Mouse (Mus musculus): Measurements from ENCODE around the gene Vmn2r8. TPM values are rescaled to one million over a fixed set of nuclear protein-coding genes. Genes with fewer than 3 reads are reported as not detected.

Gene Vmn2r8
- not detected in 2 replicates for polyA plus RNA-seq (2012; rRNA removed; ENCODE audit: low replicate concordance)

DNA sequence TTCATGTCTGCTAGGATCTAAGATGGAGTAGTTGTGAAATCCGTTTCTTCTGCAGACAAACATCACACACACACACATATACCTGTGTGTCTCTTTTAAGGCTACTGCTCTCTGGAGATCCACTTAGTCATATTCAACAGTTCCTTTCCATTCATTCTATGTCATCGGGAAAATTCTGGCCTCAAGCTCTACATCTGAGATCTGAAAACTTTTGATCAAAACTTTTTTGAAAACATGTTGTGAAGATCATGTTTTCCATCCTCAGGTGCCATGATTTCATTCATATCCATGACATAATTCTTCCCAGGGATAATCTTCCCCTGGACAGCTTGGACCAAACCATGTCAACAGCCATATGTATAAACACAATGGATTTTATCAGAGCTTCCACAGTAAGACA lies at the start of gene Vmn2r8:
Gene Vmn2r8, minus strand, starts transcription at position 101 of the 400 bp plus-strand sequence.

DNA sequence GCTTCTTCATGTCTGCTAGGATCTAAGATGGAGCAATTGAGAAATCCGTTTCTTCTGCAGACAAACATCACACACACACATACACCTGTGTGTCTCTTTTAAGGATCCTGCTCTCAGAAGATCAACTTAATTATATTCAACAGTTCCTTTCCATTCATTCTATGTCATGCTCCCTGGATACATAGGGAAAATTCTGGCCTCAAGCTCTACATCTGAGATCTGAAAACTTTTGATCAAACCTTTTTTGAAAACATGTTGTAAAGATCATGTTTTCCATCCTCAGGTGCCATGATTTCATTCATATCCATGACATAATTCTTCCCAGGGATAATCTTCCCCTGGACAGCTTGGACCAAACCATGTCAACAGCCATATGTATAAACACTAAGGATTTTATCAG lies 43.9 kb upstream of the Vmn2r8 start, which contains the start of gene Vmn2r9:
Gene Vmn2r9, minus strand, starts transcription at position 101 of the 400 bp plus-strand sequence.

DNA sequence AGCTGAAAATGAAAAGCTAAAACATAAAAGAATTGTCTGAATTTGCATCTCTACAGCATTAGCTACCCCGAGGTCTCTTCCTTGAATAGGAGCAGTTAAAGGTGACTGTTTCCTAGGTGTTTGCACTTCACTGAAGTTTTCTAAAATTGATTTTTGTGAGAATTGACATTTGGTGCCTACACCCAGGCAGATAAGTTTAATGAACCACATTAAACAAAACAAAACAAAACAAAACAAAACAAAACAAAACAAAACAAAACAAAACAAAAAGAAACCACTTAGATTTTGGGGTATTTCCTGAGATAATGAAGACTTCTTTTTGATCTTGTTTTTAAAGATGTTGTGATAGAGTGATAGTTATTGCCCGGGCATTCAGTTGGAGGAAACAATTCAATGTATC lies 13.4 kb downstream of the Vmn2r8 start, which contains the start of gene Tmed11:
Gene Tmed11, minus strand, starts transcription at position 101 of the 400 bp plus-strand sequence.

DNA sequence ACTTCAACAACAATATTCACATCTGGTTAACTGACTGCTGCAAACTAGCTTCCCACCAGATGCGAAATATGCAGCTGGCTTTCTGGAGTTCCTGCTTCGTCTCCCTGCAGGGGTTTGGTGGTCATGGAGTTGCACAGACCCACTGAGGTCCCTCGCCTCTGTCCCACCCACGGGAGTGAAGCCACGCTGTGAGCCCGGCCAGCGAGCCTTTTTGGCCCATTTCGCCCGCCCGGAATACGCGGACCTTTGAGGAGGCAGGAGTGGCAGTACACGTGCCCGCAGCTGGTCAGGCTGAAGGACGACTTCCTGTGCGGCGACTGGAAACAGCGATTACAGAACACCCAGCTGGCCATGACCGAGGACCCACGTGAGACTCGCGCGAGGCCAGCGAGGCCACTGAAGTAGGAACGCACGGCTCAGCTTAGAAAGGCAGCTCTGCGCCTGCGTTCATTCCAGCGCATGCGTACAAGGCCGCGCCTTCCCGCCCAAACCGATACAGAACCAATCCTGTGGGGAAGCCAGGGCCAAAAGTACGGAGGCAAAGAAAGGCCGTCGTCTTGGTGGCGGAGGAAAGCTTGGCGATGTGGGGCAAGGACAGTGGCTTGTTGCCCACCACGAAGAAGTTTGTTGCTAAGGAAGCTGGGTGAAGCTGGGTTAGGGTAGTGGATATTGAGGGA lies 33.9 kb downstream of the Vmn2r8 start, which contains the start of gene Rnf212:
Gene Rnf212, minus strand, starts transcription at position 353 of the 677 bp plus-strand sequence.

Other genes starting within 250 kb of the Vmn2r8 start
- 81.2 and 87.3 TPM in 2 replicates for gene Gak, start 179.1 kb downstream of the Vmn2r8 start, polyA plus RNA-seq (2012; rRNA removed; ENCODE audit: low replicate concordance)
- gene Tmem175, start 179.1 kb downstream of the Vmn2r8 start, polyA plus RNA-seq (2012; rRNA removed; ENCODE audit: low replicate concordance) = 50.8 and 77.4 TPM in 2 replicates
- 29.9 and 32.8 TPM in 2 replicates for gene Idua, start 148.5 kb downstream of the Vmn2r8 start, polyA plus RNA-seq (2012; rRNA removed; ENCODE audit: low replicate concordance)
- 21.7 and 27.2 TPM in 2 replicates for gene Dgkq, start 139.2 kb downstream of the Vmn2r8 start, polyA plus RNA-seq (2012; rRNA removed; ENCODE audit: low replicate concordance)
- 0.13 and 0.70 TPM in 2 replicates for gene Slc26a1, start 133.3 kb downstream of the Vmn2r8 start, polyA plus RNA-seq (2012; rRNA removed; ENCODE audit: low replicate concordance)
- gene Fgfrl1, start 116.5 kb downstream of the Vmn2r8 start, polyA plus RNA-seq (2012; rRNA removed; ENCODE audit: low replicate concordance) = 173 and 187 TPM in 2 replicates
- gene Rnf212, start 33.9 kb downstream of the Vmn2r8 start, polyA plus RNA-seq (2012; rRNA removed; ENCODE audit: low replicate concordance) = not detected in 2 replicates
- gene Tmed11, start 13.5 kb downstream of the Vmn2r8 start, polyA plus RNA-seq (2012; rRNA removed; ENCODE audit: low replicate concordance) = not detected in 2 replicates
- not detected in 2 replicates for gene Vmn2r9, start 43.8 kb upstream of the Vmn2r8 start, polyA plus RNA-seq (2012; rRNA removed; ENCODE audit: low replicate concordance)
- gene Vmn2r10, start 197.7 kb upstream of the Vmn2r8 start, polyA plus RNA-seq (2012; rRNA removed; ENCODE audit: low replicate concordance) = not detected in 2 replicates